Mouse (Mus musculus) neutrophil, adult 65 days (primary cell): ENCODE data around the gene Atl3. TPM values are rescaled to one million over a fixed set of nuclear protein-coding genes. Genes with fewer than 3 reads are reported as not detected.

Experiments
- total RNA-seq: library from RNA; stranded (reverse); gene quantifications from 2 replicates; pipeline ENCODE4 v1.2.4, GENCODE M21; 2023

Atl3 gene
- total RNA-seq, result 20.9 and 23.7 TPM in 2 replicates

GRCm38 (mm10) chr19:7493352-7494186 lies at the start of gene Atl3:
Gene Atl3 (plus strand): TSS chr19:7494040.

GRCm38 (mm10) chr19:7482599-7483511 lies 11.0 kb upstream of the Atl3 start, which contains the start of gene Rtn3:
Gene Rtn3 (minus strand): TSS chr19:7483281.

GRCm38 (mm10) chr19:7557328-7557822 lies 63.5 kb downstream of the Atl3 start, which contains the start of gene Pla2g16:
Gene Pla2g16 (plus strand): TSS chr19:7557459.

Other genes with a start within 250 kb of the Atl3 start
- gene Rcor2, start 226.7 kb upstream of the Atl3 start, total RNA-seq, result 0.41 and 2.2 TPM in 2 replicates
- gene Mark2, start 152.2 kb upstream of the Atl3 start, total RNA-seq, result 154 and 190 TPM in 2 replicates
- gene Spindoc, start 111.0 kb upstream of the Atl3 start, total RNA-seq, result 5.9 and 8.9 TPM in 2 replicates
- gene 2700081O15Rik, start 76.4 kb upstream of the Atl3 start, total RNA-seq, result 2.6 TPM in 2 replicates
- 144 and 156 TPM in 2 replicates for gene Rtn3, start 10.8 kb upstream of the Atl3 start, total RNA-seq
- gene Pla2g16, start 63.4 kb downstream of the Atl3 start, total RNA-seq, result 2.1 and 2.6 TPM in 2 replicates
- not detected in 2 replicates for gene Lgals12, start 113.2 kb downstream of the Atl3 start, total RNA-seq
- gene Hrasls5, start 118.5 kb downstream of the Atl3 start, total RNA-seq, result not detected in 2 replicates
- gene Slc22a19, start 217.3 kb downstream of the Atl3 start, total RNA-seq, result not detected in 2 replicates